Mouse (Mus musculus) testis, adult 2 months (tissue): ENCODE measurements around the gene Prkci.

ENCODE experiments used
- CTCF ChIP-seq: fragments of 200-500 bp; IDR thresholded peaks from 2 replicates; pipeline ENCODE4 v1.5.1; 2012; ENCODE audit warnings: low read depth, mild to moderate bottlenecking, inconsistent platforms, low read length, moderate library complexity; ENCODE audit not compliant: control insufficient read depth, insufficient read depth, insufficient replicate concordance
- POLR2A ChIP-seq: fragments of 200-500 bp; IDR thresholded peaks from 2 replicates; pipeline ENCODE4 v1.6.1; 2012; ENCODE audit warnings: low read depth, mild to moderate bottlenecking, inconsistent platforms, low read length, moderate library complexity; ENCODE audit not compliant: control insufficient read depth

DNA sequence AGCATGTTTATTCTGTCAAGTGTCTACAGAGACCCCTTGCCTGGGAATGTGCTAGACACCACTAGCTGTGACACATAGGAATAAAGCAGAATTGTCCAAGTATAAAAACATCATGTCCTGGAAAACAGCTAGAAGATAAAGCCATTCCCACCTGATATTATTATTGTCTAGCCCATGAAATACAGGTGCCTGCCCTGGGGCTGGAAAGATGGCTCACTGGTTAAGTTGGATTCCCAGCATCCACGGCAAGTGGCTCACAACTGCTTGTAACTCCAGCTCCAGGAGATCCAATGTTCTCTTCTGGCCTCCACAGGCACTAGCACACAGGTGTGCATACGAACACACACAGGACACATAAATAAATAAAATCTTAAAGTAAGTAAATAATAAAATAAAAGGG lies 36.8 kb upstream of the Prkci start:
- TF ChIP-seq POLR2A, result no peak
- no peak for TF ChIP-seq CTCF
